Mouse (Mus musculus): ENCODE data around the gene Akna.
A peak's percentile ranks its signal among the peaks of the same experiment; 100 is the strongest.

Akna gene

GRCm38 (mm10) chr4:63384262-63384661 lies 18.9 kb downstream of the Akna start:
- no peak for DNase-seq (ENCODE audit: low spot score in 2 of 2)

GRCm38 (mm10) chr4:63383474-63383873 lies 19.7 kb downstream of the Akna start:
- DNase-seq (ENCODE audit: low spot score in 2 of 2): no peak

- peak in 1 of 2 experiments; percentile 24 for DNase-seq (ENCODE audit: low spot score in 2 of 2)
These were observed 20.3 kb downstream of the Akna start for GRCm38 (mm10) chr4:63382676-63383369.

- no peak for DNase-seq (ENCODE audit: low spot score in 2 of 2)
These were observed 25.7 kb downstream of the Akna start for GRCm38 (mm10) chr4:63377483-63377882.

- DNase-seq (ENCODE audit: low spot score in 2 of 2): peak in 1 of 2 experiments; percentile 31
These were observed 27.8 kb downstream of the Akna start for GRCm38 (mm10) chr4:63375367-63375766.

- peak in 1 of 2 experiments; percentile 82 for DNase-seq (ENCODE audit: low spot score in 2 of 2)
These were observed 28.8 kb downstream of the Akna start for GRCm38 (mm10) chr4:63374331-63374730.

GRCm38 (mm10) chr4:63373404-63373803 lies 29.8 kb downstream of the Akna start:
- DNase-seq (ENCODE audit: low spot score in 2 of 2): peak; percentile 50 to 58

GRCm38 (mm10) chr4:63371890-63372289 lies 31.3 kb downstream of the Akna start:
- DNase-seq (ENCODE audit: low spot score in 2 of 2): peak; percentile 54 to 85

GRCm38 (mm10) chr4:63370897-63371296 lies 32.3 kb downstream of the Akna start:
- DNase-seq (ENCODE audit: low spot score in 2 of 2): no peak

- DNase-seq (ENCODE audit: low spot score in 2 of 2): peak; percentile 90 to 92
These were observed 34.6 kb downstream of the Akna start for GRCm38 (mm10) chr4:63368577-63368976.

- no peak for DNase-seq (ENCODE audit: low spot score in 2 of 2)
These were observed 41.0 kb downstream of the Akna start, which contains the start of gene Orm2 for GRCm38 (mm10) chr4:63362150-63362549. Gene Orm2, plus strand, starts transcription at chr4:63362449.

GRCm38 (mm10) chr4:63359861-63360260 lies 43.3 kb downstream of the Akna start:
- DNase-seq (ENCODE audit: low spot score in 2 of 2): no peak

- DNase-seq (ENCODE audit: low spot score in 2 of 2): no peak
These were observed 46.1 kb downstream of the Akna start for GRCm38 (mm10) chr4:63356981-63357570.

- no peak for DNase-seq (ENCODE audit: low spot score in 2 of 2)
These were observed 47.1 kb downstream of the Akna start, which contains the start of gene Orm3 for GRCm38 (mm10) chr4:63355877-63356665. Gene Orm3, plus strand, starts transcription at chr4:63356162.

GRCm38 (mm10) chr4:63348524-63348923 lies 54.6 kb downstream of the Akna start:
- no peak for DNase-seq (ENCODE audit: low spot score in 2 of 2)

- DNase-seq (ENCODE audit: low spot score in 2 of 2): no peak
These were observed 56.5 kb downstream of the Akna start for GRCm38 (mm10) chr4:63346659-63347058.

- no peak for DNase-seq (ENCODE audit: low spot score in 2 of 2)
These were observed 57.9 kb downstream of the Akna start for GRCm38 (mm10) chr4:63345261-63345660.

GRCm38 (mm10) chr4:63344295-63344694 lies 58.9 kb downstream of the Akna start, which contains the start of gene Orm1:
Gene Orm1, plus strand, starts transcription at chr4:63344560.
- DNase-seq (ENCODE audit: low spot score in 2 of 2): no peak

- DNase-seq (ENCODE audit: low spot score in 2 of 2): no peak
These were observed 59.5 kb downstream of the Akna start for GRCm38 (mm10) chr4:63343608-63344007.

GRCm38 (mm10) chr4:63342491-63342890 lies 60.7 kb downstream of the Akna start:
- no peak for DNase-seq (ENCODE audit: low spot score in 2 of 2)

- no peak for DNase-seq (ENCODE audit: low spot score in 2 of 2)
These were observed 64.6 kb downstream of the Akna start for GRCm38 (mm10) chr4:63338414-63339076.

- DNase-seq (ENCODE audit: low spot score in 2 of 2): no peak
These were observed 69.8 kb downstream of the Akna start for GRCm38 (mm10) chr4:63333403-63333802.
